In genomic region chr6:53288584-53289558, GRCm38 (mm10) we compare ENCODE assay signal across 8 mouse cellular contexts. TPM values are rescaled to one million over a fixed set of nuclear protein-coding genes. Genes with fewer than 3 reads are reported as not detected.
A peak's percentile ranks its signal among the peaks of the same experiment; 100 is the strongest.
DNase-seq lines count a peak whose midpoint lies in the region; ATAC-seq and TF ChIP-seq lines count a peak whose summit lies in the region.

No protein-coding gene starts in this region.

- TF ChIP-seq CTCF in cerebellum, adult 2 months (IDR thresholded peaks at IDR 0.05; ENCODE audit: borderline replicate concordance, insufficient read depth, low read depth, low read length), result no peak
- no peak for TF ChIP-seq CTCF in heart, postnatal 0 days (IDR thresholded peaks at IDR 0.05; ENCODE audit: low read depth)

- H3K9me3 ChIP-seq in heart, postnatal 0 days (replicated peaks; ENCODE audit: control insufficient read depth, low read length), result no peaks in the 10 kb centered on the region
- H3K9me3 ChIP-seq in midbrain, embryonic 13.5 days, result no peaks in the 10 kb centered on the region

- no peak for ATAC-seq in cerebellum, adult (ENCODE audit: insufficient number of reproducible peaks, low FRiP score, low TSS enrichment)
- ATAC-seq in heart, postnatal 0 days (ENCODE audit: insufficient read depth, low read depth), result no peak
- ATAC-seq in midbrain, embryonic 13.5 days, result no peak

- H3K9ac ChIP-seq in heart, postnatal 0 days (replicated peaks; ENCODE audit: low read depth, low read length), result peak overlapping the region; percentile 95
- no peak overlapping the region for H3K9ac ChIP-seq in midbrain, embryonic 13.5 days (replicated peaks)

- WGBS in cerebellum, adult 2 months, result 35% methylated on average over 24 of the region's 24 CpGs
- WGBS in heart, postnatal 0 days, result 3% methylated on average over 24 of the region's 24 CpGs
- WGBS in midbrain, embryonic 13.5 days, result 2% methylated on average over 24 of the region's 24 CpGs

- H3K4me3 ChIP-seq in cerebellum, adult 2 months (replicated peaks; ENCODE audit: insufficient read depth, low read depth, low read length), result peak overlapping the region; percentile 88
- peak overlapping the region; percentile 95 for H3K4me3 ChIP-seq in heart, postnatal 0 days (ENCODE audit: low read depth, low read length)
- peak overlapping the region; percentile 48 for H3K4me3 ChIP-seq in midbrain, embryonic 13.5 days (replicated peaks)

- no peak overlapping the region for H3K27ac ChIP-seq in cerebellum, adult 2 months (ENCODE audit: insufficient read depth, low read length)
- H3K27ac ChIP-seq in heart, postnatal 0 days (ENCODE audit: low read depth), result peak overlapping the region; percentile 89
- H3K27ac ChIP-seq in midbrain, embryonic 13.5 days, result no peak overlapping the region

- H3K27me3 ChIP-seq in cerebellum, adult 2 months (ENCODE audit: control insufficient read depth, insufficient read depth, low read length), result no peaks in the 10 kb centered on the region
- no peaks in the 10 kb centered on the region; the same call in 1 of the 2 replicates for H3K27me3 ChIP-seq in heart, postnatal 0 days (ENCODE audit: control insufficient read depth, insufficient read depth, low read length)
- peaks cover 85% of the 10 kb centered on the region for H3K27me3 ChIP-seq in midbrain, embryonic 13.5 days

- peak; percentile 23 to 28 for DNase-seq in cerebellum, adult 2 months
- DNase-seq in embryo, embryonic 11 days, result peak; percentile 49
- DNase-seq in heart, postnatal 0 days (ENCODE audit: low spot score), result peak; percentile 60
- no peak for DNase-seq in right cerebral cortex, adult 18-20 months
- DNase-seq in layer of hippocampus, adult 18-20 months (ENCODE audit: low spot score in 2 of 2), result no peak
- no peak for DNase-seq in kidney, adult 9 months

- H3K4me1 ChIP-seq in cerebellum, adult 2 months (ENCODE audit: control insufficient read depth, insufficient read depth, low read length), result no peaks in the 10 kb centered on the region
- peaks cover 21% of the 10 kb centered on the region for H3K4me1 ChIP-seq in heart, postnatal 0 days (ENCODE audit: control insufficient read depth, insufficient read depth)
- H3K4me1 ChIP-seq in midbrain, embryonic 13.5 days (replicated peaks), result peaks cover 29% of the 10 kb centered on the region

- TF ChIP-seq POLR2A in cerebellum, adult 2 months (IDR thresholded peaks at IDR 0.05; ENCODE audit: borderline replicate concordance, insufficient read depth, low read length), result no peak

- TF ChIP-seq EP300 in heart, postnatal 0 days (IDR thresholded peaks at IDR 0.05; ENCODE audit: low read depth), result no peak

- H3K36me3 ChIP-seq in heart, postnatal 0 days (replicated peaks; ENCODE audit: control insufficient read depth, insufficient read depth, low read length), result no peaks in the 10 kb centered on the region
- no peaks in the 10 kb centered on the region for H3K36me3 ChIP-seq in midbrain, embryonic 13.5 days

- peak overlapping the region; percentile 97 for H3K4me2 ChIP-seq in heart, postnatal 0 days (ENCODE audit: low read depth, low read length)
- peak overlapping the region; percentile 86 for H3K4me2 ChIP-seq in midbrain, embryonic 13.5 days (replicated peaks)

RNA-seq across cellular contexts. Expression of gene Creb5, which starts 1.8 kb away (rescaled TPM):
- polyA plus RNA-seq in cerebellum, adult 2 months (2012; rRNA removed), result 6.0 and 7.2 TPM in 2 replicates
- 17.8 and 31.8 TPM in 2 replicates for total RNA-seq in heart, postnatal 0 days (2014; rRNA removed; ENCODE audit: low replicate concordance)
- polyA plus RNA-seq in heart, postnatal 0 days (2015; fragmentation: Nextera tagmentation; extraction: Ambion mirVana), result 11.6 and 13.5 TPM in 2 replicates
- 4.3 and 4.5 TPM in 2 replicates for polyA plus RNA-seq in midbrain, embryonic 13.5 days (2015; fragmentation: Nextera tagmentation; extraction: Ambion mirVana)
- 1 to 10 TPM; 2.6 to 3.2 TPM for total RNA-seq in layer of hippocampus, adult 18-20 months (2021)

Comparison
In these comparisons a context has a peak if more than half of its experiments do, and no peak if none do; other contexts are left out.
1. DNase-seq: peak in cerebellum, adult 2 months (2 of 2), embryo, embryonic 11 days (single experiment) and heart, postnatal 0 days (single experiment); none in right cerebral cortex, adult 18-20 months (single experiment), layer of hippocampus, adult 18-20 months (0 of 2) and kidney, adult 9 months (single experiment).
2. Peak in every context shown above with its lines, with median percentiles within 50 percentile points of each other: H3K4me3 ChIP-seq.